Mouse (Mus musculus): ENCODE measurements around the gene Txndc16.

GRCm38 (mm10) chr14:45135560-45135959 lies 84.6 kb downstream of the Txndc16 start:
- no peak for TF ChIP-seq CTCF (IDR thresholded peaks at IDR 0.05 in 2 of 3, conservative IDR thresholded peaks at IDR 0.05 in 1 of 3; ENCODE audit: control insufficient read depth in 1 of 3, insufficient read depth in 1 of 3, low read depth in 2 of 3, low read length in 3 of 3, poor library complexity in 1 of 3, severe bottlenecking in 1 of 3)
- TF ChIP-seq MXI1 (IDR thresholded peaks at IDR 0.05; ENCODE audit: low read depth, low read length): no peak
- TF ChIP-seq SMC3 (IDR thresholded peaks at IDR 0.05; ENCODE audit: low read depth, low read length): no peak
- TF ChIP-seq HCFC1 (IDR thresholded peaks at IDR 0.05; ENCODE audit: low read depth, low read length): no peak
- TF ChIP-seq ZKSCAN1 (IDR thresholded peaks at IDR 0.05; ENCODE audit: low read depth, low read length): no peak
- no peak for TF ChIP-seq POLR2AphosphoS2 (IDR thresholded peaks at IDR 0.05; ENCODE audit: low read length)
- TF ChIP-seq TAL1 (IDR thresholded peaks at IDR 0.05; ENCODE audit: low read length): no peak
- no peak for TF ChIP-seq TCF12 (IDR thresholded peaks at IDR 0.05; ENCODE audit: low read depth, low read length)
- no peak for TF ChIP-seq POLR2A (IDR thresholded peaks at IDR 0.05; ENCODE audit: control insufficient read depth in 1 of 2, insufficient read depth in 1 of 2, low read depth in 1 of 2, low read length in 2 of 2, poor library complexity in 1 of 2)
